Mouse (Mus musculus) small intestine, adult 2 months (tissue): ENCODE measurements around the gene Capns2.

ENCODE experiments used
- CTCF ChIP-seq: fragments of 200-500 bp; IDR thresholded peaks from 2 replicates; pipeline ENCODE4 v1.5.1; 2012; ENCODE audit warnings: low read depth, mild to moderate bottlenecking, control low read depth, inconsistent platforms, low read length, moderate library complexity, mixed read lengths; ENCODE audit not compliant: insufficient replicate concordance, insufficient read length; ENCODE audit errors: extremely low read depth
- POLR2A ChIP-seq: fragments of 200-500 bp; IDR thresholded peaks from 2 replicates; pipeline ENCODE4 v1.6.1; 2012; ENCODE audit warnings: low read depth, mild to moderate bottlenecking, control low read depth, inconsistent platforms, low read length, moderate library complexity

DNA sequence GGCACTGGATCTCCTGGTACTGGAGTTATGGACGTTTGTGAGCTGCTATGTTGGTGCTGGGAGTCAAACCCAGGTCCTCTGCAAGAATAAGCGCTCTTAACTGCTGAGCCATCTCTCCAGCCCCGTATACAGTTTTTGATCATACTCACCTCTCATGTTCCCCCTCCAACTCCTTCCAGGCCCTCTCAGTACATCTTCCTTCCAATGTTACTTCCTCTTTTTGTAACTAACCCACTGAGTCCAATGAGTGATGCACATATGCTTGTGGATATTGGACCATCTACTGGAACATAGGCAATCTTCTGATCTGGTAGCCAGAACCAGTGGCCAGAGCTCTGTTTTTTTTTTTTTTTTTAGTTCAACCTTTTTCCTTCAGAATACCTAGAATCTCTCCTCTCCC, 14.9 kb downstream of the Capns2 start:
- TF ChIP-seq POLR2A, result no peak
- no peak for TF ChIP-seq CTCF
